Mouse (Mus musculus) heart, embryonic 11.5 days (tissue): ENCODE data around the gene Mrpl34. TPM values are rescaled to one million over a fixed set of nuclear protein-coding genes. Genes with fewer than 3 reads are reported as not detected.

ENCODE experiments used
- ATAC-seq: fragments of 200-750 bp; cut with Nextera tagmentation; replicated peaks from 2 replicates; pipeline ENCODE4 v1.8.0; 2017; ENCODE audit warnings: moderate library complexity; ENCODE audit not compliant: insufficient number of reproducible peaks, low FRiP score, low TSS enrichment
- H3K27ac ChIP-seq: fragments of 300-500 bp; sonication (generic); 2 replicates; pipeline ENCODE4 v1.5.1; 2014; ENCODE audit warnings: mild to moderate bottlenecking, low read depth, low read length
- H3K27me3 ChIP-seq: fragments of 300-500 bp; sonication (generic); 2 replicates; pipeline ENCODE4 v1.6.1; 2014; ENCODE audit warnings: mild to moderate bottlenecking, low read length, mixed read lengths; ENCODE audit not compliant: control insufficient read depth, insufficient read depth
- H3K36me3 ChIP-seq: fragments of 300-500 bp; sonication (generic); 2 replicates; pipeline ENCODE4 v1.6.1; 2014; ENCODE audit warnings: mild to moderate bottlenecking, low read length, moderate library complexity, mixed read lengths; ENCODE audit not compliant: control insufficient read depth, insufficient read depth
- H3K4me1 ChIP-seq: fragments of 300-500 bp; sonication (generic); 2 replicates; pipeline ENCODE4 v1.6.1; 2014; ENCODE audit warnings: low read length; ENCODE audit not compliant: control insufficient read depth, insufficient read depth
- H3K4me2 ChIP-seq: fragments of 300-500 bp; sonication (generic); 2 replicates; pipeline ENCODE4 v1.6.1; 2014; ENCODE audit warnings: mild to moderate bottlenecking, moderate library complexity
- H3K4me3 ChIP-seq: fragments of 300-500 bp; sonication (generic); 2 replicates; pipeline ENCODE4 v1.5.1; 2014; ENCODE audit warnings: low read depth, low read length
- H3K9ac ChIP-seq: fragments of 300-500 bp; sonication (generic); 2 replicates; pipeline ENCODE4 v1.6.1; 2014; ENCODE audit warnings: mild to moderate bottlenecking, low read depth, low read length, moderate library complexity
- H3K9me3 ChIP-seq: fragments of 300-500 bp; sonication (generic); replicated peaks from 2 replicates; pipeline ENCODE4 v1.6.1; 2016; ENCODE audit warnings: low read length; ENCODE audit not compliant: control insufficient read depth
- WGBS: fragments of 180-500 bp; shearing (Covaris S2); extraction: QIAGEN DNeasy Blood & Tissue Kit; methylation state at CpG from one replicate; pipeline ENCODE4 v1.1.7; 2014; ENCODE audit not compliant: insufficient replicate concordance; 5-methylcytosine and 5-hydroxymethylcytosine counted together
- polyA plus RNA-seq: library from polyadenylated mRNA; unstranded; fragments of >200 nt; fragmentation: Nextera tagmentation; extraction: Ambion mirVana; gene quantifications from 2 replicates; pipeline ENCODE4 v1.2.1, GENCODE M21; 2014

Gene Mrpl34
- polyA plus RNA-seq, 1 experiment from 2014 or later: 163 TPM

DNA sequence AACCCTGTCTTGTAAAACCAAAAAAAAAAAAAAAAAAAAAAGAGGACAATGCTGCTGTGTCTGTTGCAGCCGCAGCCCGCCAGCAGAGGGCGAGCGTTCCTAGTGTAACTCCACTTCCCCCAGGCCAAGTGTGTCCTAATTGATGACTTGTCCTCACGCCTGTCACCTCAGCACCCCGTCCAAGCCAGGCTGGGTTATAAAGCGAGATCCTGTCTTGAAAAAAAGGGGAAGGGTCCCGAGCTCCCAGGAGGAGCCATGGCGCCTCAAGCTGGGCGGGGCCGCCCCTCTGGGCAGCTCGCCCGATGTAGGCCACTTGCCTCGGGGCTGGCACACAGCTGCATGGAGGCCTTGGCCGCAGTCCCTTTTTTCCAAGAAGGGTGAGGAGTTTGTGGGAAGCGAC lies 30.3 kb downstream of the Mrpl34 start:
- Histone ChIP-seq H3K27ac (0 out of 2 replicates have a peak overlapping the region, but pooled peaks have one; percentile 22), H3K4me1 (peaks cover 36% of the 10 kb centered on the region), H3K9me3 (no peaks in the 10 kb centered on the region), H3K4me3 (no peak overlapping the region), H3K9ac (no peak overlapping the region), H3K27me3 (no peaks in the 10 kb centered on the region), H3K4me2 (no peak overlapping the region), H3K36me3 (peaks cover 26% of the 10 kb centered on the region)
- 24% methylated on average over 16 of the region's 16 CpGs for WGBS
- 0 out of 2 replicates have a peak, but pooled peaks have one; percentile 29 for ATAC-seq

DNA sequence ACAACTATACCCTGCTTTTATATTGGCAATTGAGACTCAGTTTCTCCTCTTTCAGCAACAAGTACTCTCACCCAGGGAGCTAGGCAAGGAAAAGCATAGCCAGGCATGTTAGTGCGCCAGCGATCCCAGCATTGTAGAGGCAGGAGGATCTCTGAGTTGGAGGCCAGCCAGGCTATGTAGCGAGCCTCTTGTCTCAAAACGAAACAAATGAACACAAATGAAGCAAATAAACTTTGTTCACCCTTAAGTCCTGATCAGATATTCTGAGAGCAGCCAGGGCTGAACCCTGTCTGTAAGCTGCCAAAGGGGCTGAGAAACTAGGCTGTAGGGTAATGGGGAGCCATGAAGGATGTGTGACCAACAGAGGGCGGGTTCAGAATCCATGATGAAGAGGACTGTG lies 31.1 kb downstream of the Mrpl34 start:
- Histone ChIP-seq H3K4me3 (no peak overlapping the region), H3K36me3 (peaks cover 21% of the 10 kb centered on the region), H3K9ac (0 out of 2 replicates have a peak overlapping the region, but pooled peaks have one; percentile 6), H3K27me3 (no peaks in the 10 kb centered on the region), H3K4me1 (peaks cover 36% of the 10 kb centered on the region), H3K4me2 (no peak overlapping the region), H3K27ac (peak overlapping the region; percentile 68), H3K9me3 (no peaks in the 10 kb centered on the region)
- 84% methylated on average over 5 of the region's 5 CpGs for WGBS
- ATAC-seq: no peak

DNA sequence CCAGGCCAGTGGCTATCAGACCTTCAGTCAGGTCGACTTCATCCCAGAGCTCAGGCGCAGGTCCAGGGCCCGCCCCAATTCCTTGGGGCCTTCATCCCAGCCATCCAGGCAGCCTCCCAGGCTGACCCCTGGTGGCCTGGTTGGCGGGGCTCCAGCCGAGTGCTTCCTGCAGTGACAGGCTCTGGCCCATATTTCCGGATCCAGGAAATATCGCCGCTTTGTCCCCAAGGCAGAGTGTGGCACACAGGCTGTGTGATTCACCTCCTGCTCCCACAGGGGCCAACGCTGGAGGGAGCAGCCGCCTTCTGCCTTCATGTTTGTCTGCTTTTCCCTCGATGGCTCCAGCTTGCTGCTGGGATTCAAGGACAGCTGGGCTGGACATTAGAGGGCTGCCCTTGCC lies 31.7 kb downstream of the Mrpl34 start:
- H3K9me3 ChIP-seq: no peaks in the 10 kb centered on the region
- H3K36me3 ChIP-seq: peaks cover 15% of the 10 kb centered on the region
- peak overlapping the region; percentile 82 for H3K27ac ChIP-seq
- peak; percentile 32 for ATAC-seq
- no peak overlapping the region for H3K4me3 ChIP-seq
- H3K27me3 ChIP-seq: no peaks in the 10 kb centered on the region
- H3K9ac ChIP-seq: no peak overlapping the region
- no peak overlapping the region for H3K4me2 ChIP-seq
- peaks cover 36% of the 10 kb centered on the region for H3K4me1 ChIP-seq
- 38% methylated on average over 11 of the region's 11 CpGs for WGBS

DNA sequence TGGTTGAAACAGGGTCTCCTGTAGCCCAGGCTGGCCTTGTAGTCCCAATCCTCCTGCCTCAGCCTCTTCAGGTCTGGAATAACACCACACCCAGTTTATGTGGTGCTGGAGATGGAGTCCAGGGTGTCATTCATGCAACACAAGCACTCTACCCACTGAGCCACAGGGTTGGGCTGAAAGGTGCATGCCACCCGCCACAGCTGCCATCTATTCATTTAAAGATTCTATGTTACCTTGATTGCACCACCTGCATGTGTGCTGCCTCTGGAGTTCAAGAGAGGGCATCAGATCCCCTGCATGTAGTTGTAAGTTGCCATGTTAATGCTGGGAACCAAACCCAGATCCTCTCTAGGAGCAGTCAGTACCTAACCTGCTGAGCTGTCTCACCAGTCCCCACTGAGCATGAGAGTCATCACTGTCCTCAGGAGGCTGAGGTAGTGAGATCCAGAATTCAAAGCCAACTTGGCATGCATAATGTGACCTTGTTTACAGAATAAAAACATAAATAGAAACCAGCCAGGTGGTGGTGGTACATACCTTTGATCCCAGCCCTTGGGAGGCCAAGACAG lies 32.4 kb downstream of the Mrpl34 start:
- Histone ChIP-seq H3K27me3 (no peaks in the 10 kb centered on the region), H3K27ac (peak overlapping the region; percentile 82), H3K9me3 (no peaks in the 10 kb centered on the region), H3K9ac (no peak overlapping the region), H3K4me2 (no peak overlapping the region), H3K4me1 (peaks cover 36% of the 10 kb centered on the region), H3K36me3 (peaks cover 11% of the 10 kb centered on the region), H3K4me3 (no peak overlapping the region)
- WGBS: 86% methylated on average over 1 of the region's 1 CpGs
- no peak for ATAC-seq

DNA sequence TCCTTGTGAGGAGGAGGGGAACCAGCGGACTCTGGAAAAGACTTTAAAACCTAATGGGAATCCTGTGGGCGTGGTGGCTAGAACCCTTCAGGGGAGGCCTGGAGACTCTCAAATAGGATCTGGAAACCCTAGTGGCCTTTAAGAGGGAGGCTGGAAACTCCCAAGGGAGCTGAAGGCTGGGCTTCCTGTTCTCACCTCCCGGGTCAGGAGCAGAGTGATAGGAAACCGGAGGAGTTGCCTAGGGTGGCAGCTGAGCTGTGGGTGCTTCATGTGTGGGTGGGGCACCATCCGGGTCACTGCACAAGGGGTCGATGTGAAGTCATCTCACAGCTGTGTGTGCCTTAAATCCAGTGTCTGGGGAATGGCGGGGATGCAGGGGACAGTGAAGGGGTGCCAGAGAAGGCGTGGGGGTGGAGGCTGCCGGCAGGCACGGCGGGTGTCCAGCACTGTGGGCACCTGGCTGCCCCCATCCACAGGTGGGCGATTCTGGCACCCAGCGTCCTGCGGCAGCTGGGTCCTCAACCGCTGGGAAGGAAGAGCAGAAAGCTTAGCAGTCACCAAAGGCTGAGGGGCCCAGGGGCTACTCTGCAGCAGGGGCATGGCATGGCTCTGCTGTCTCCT lies 33.2 kb downstream of the Mrpl34 start:
- Histone ChIP-seq H3K9me3 (no peaks in the 10 kb centered on the region), H3K27ac (peak overlapping the region; percentile 82), H3K27me3 (no peaks in the 10 kb centered on the region), H3K4me3 (no peak overlapping the region), H3K4me1 (peaks cover 36% of the 10 kb centered on the region), H3K4me2 (peak overlapping the region; percentile 42), H3K36me3 (peaks cover 3% of the 10 kb centered on the region; the same call in 1 of the 2 replicates), H3K9ac (peak overlapping the region; percentile 43; the same call in 1 of the 2 replicates)
- WGBS: 17% methylated on average over 15 of the region's 15 CpGs
- ATAC-seq: no peak

DNA sequence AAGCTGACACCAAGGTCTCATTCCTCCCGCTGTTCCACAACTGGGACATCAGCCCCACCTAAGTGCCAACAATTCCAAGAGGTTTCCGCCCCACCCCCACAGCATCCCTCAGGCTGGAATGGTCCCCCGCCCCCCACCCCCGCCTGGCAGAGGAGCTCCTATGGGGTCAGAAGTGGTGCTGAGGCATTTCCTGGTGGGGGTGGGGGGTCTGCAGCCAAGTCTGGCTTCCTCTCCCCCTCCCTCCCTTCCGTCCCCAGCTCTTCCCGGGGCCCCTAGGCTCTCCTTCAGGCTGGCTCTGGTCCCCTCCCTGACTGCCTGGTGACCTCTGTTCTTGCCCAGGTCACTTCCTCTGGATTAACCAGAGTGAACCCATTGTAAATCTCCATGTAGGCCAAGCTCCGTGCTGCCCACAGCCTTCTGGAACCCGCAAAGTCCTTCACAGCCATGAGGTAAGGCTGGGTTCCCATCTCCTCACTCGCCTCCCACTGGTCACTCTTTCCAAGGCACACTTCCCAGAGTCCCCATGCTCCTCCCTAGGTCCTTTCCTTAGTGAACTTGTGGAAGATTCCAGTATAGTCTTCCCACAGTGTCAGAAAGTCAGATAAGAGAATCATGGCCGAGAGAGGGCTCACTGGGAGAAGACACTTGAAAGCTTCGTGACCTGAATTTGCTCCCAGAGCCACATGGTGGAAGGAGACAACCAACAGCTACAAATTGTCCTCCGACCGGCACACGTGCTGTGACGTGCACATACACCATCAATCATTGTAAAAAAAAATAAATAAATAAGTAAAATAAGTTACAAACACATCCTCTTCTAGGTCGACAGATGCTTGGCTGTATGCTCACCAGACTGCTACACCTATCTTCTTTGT lies 34.3 kb downstream of the Mrpl34 start:
- peak; percentile 41; the same call in 1 of the 2 replicates for ATAC-seq
- 23% methylated on average over 16 of the region's 16 CpGs for WGBS
- Histone ChIP-seq H3K9me3 (no peaks in the 10 kb centered on the region), H3K27me3 (no peaks in the 10 kb centered on the region), H3K4me3 (no peak overlapping the region), H3K4me1 (peaks cover 36% of the 10 kb centered on the region), H3K4me2 (peak overlapping the region; percentile 42), H3K9ac (no peak overlapping the region), H3K27ac (peak overlapping the region; percentile 82), H3K36me3 (no peaks in the 10 kb centered on the region)

DNA sequence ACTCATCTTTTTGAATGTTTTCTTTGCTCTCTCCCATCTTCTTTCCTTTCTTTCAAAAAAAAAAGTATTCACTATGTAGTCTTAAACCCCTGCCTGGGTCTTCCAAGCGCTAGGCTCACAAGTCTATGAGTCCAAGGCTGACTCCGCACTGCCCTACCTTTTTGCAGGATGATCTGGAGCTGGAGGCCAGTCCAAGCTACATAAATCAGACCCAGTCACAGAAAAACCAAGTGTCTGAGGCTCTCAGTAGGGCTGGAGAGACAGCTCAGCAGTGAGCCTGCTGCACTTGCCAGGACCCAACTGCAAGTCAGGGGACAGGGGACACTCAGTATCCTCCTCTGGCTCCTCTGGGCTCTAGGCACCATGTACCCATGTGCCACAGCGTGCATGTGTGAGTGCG lies 39.6 kb downstream of the Mrpl34 start:
- H3K4me1 ChIP-seq: peaks cover 10% of the 10 kb centered on the region
- H3K27me3 ChIP-seq: peaks cover 40% of the 10 kb centered on the region
- ATAC-seq: no peak

DNA sequence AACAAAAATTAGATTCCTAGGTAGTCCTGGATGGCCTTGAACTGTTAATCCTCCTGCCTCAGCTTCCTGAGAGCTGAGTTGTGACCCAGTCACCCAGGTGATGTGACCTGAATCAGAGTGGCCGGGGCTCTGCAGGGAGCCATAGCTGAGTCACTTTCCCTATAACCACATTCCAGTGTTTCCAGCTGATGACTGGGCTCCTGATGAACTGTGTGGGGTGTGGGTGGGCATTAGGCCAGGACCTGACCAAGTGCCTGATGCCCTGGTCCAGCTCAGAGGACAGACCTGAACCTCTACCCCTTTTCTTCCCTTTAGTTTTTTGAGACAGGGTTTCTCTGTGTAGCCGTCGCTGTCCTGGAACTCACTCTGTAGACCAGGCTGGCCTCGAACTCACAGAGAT lies 40.6 kb downstream of the Mrpl34 start:
- ATAC-seq: no peak
- H3K36me3 ChIP-seq: no peaks in the 10 kb centered on the region
- H3K27me3 ChIP-seq: peaks cover 41% of the 10 kb centered on the region
- H3K9ac ChIP-seq: no peak overlapping the region
- no peaks in the 10 kb centered on the region for H3K9me3 ChIP-seq
- H3K4me1 ChIP-seq: peaks cover 5% of the 10 kb centered on the region; the same call in 1 of the 2 replicates
- H3K4me3 ChIP-seq: no peak overlapping the region
- no peak overlapping the region for H3K4me2 ChIP-seq
- no peak overlapping the region for H3K27ac ChIP-seq
- 86% methylated on average over 4 of the region's 4 CpGs for WGBS

More for the DNA sequence above, 39.6 kb downstream of the Mrpl34 start:
- Histone ChIP-seq H3K27ac (no peak overlapping the region), H3K4me2 (no peak overlapping the region), H3K36me3 (no peaks in the 10 kb centered on the region), H3K9ac (no peak overlapping the region), H3K9me3 (no peaks in the 10 kb centered on the region), H3K4me3 (no peak overlapping the region)
- WGBS: 85% methylated on average over 4 of the region's 4 CpGs
